Mouse (Mus musculus): ENCODE measurements at regions not wholly inside any gene's neighbourhood (a gene's known extent, or its start where the extent isn't known, plus 50 kb on each side); places are given as distances from the start of the nearest gene placed in this dataset.

- no peak for DNase-seq (ENCODE audit: low spot score)
Measured at GRCm38 (mm10) chr2:75142675-75143074, 317.1 kb downstream of the Mtx2 start.

GRCm38 (mm10) chr2:75144861-75145260, 319.3 kb downstream of the Mtx2 start:
- DNase-seq (ENCODE audit: low spot score): no peak

GRCm38 (mm10) chr2:75146256-75146655, 320.7 kb downstream of the Mtx2 start:
- DNase-seq (ENCODE audit: low spot score): no peak

- DNase-seq (ENCODE audit: low spot score): no peak
Measured at GRCm38 (mm10) chr2:75147399-75147798, 321.8 kb downstream of the Mtx2 start.

GRCm38 (mm10) chr2:75147967-75148366, 322.4 kb downstream of the Mtx2 start:
- no peak for DNase-seq (ENCODE audit: low spot score)

GRCm38 (mm10) chr2:75149036-75149435, 323.4 kb downstream of the Mtx2 start:
- DNase-seq (ENCODE audit: low spot score): no peak

- DNase-seq (ENCODE audit: low spot score): no peak
Measured at GRCm38 (mm10) chr2:75149562-75149961, 324.0 kb downstream of the Mtx2 start.

- no peak for DNase-seq (ENCODE audit: low spot score)
Measured at GRCm38 (mm10) chr2:75150986-75151385, 325.4 kb downstream of the Mtx2 start.

- no peak for DNase-seq (ENCODE audit: low spot score)
Measured at GRCm38 (mm10) chr2:75151519-75151918, 325.9 kb downstream of the Mtx2 start.

- no peak for DNase-seq (ENCODE audit: low spot score)
Measured at GRCm38 (mm10) chr2:75152477-75152990, 326.9 kb downstream of the Mtx2 start.

- DNase-seq (ENCODE audit: low spot score): no peak
Measured at GRCm38 (mm10) chr2:75154448-75154847, 328.8 kb downstream of the Mtx2 start.

- no peak for DNase-seq (ENCODE audit: low spot score)
Measured at GRCm38 (mm10) chr2:75158581-75158980, 333.0 kb downstream of the Mtx2 start.

- DNase-seq (ENCODE audit: low spot score): no peak
Measured at GRCm38 (mm10) chr2:75161075-75161474, 335.5 kb downstream of the Mtx2 start.

GRCm38 (mm10) chr2:75164987-75165386, 339.4 kb downstream of the Mtx2 start:
- DNase-seq (ENCODE audit: low spot score): no peak

- DNase-seq (ENCODE audit: low spot score): no peak
Measured at GRCm38 (mm10) chr2:75176267-75176666, 350.7 kb downstream of the Mtx2 start.

- no peak for DNase-seq (ENCODE audit: low spot score)
Measured at GRCm38 (mm10) chr2:75183293-75183692, 357.7 kb downstream of the Mtx2 start.

- no peak for DNase-seq (ENCODE audit: low spot score)
Measured at GRCm38 (mm10) chr2:75202587-75203220, 377.1 kb downstream of the Mtx2 start.

- peak; percentile 10 for DNase-seq (ENCODE audit: low spot score)
Measured at GRCm38 (mm10) chr2:75208821-75209758, 383.5 kb downstream of the Mtx2 start.

GRCm38 (mm10) chr2:75209790-75210583, 384.4 kb downstream of the Mtx2 start:
- no peak for DNase-seq (ENCODE audit: low spot score)

- no peak for DNase-seq (ENCODE audit: low spot score)
Measured at GRCm38 (mm10) chr2:75216931-75217330, 391.3 kb downstream of the Mtx2 start.

- DNase-seq (ENCODE audit: low spot score): no peak
Measured at GRCm38 (mm10) chr2:75220775-75221359, 395.3 kb downstream of the Mtx2 start.

- DNase-seq (ENCODE audit: low spot score): peak; percentile 54
Measured at GRCm38 (mm10) chr2:75224443-75224842, 398.8 kb downstream of the Mtx2 start.
